Mouse (Mus musculus): ENCODE results near the gene Tomm20l.

DNA sequence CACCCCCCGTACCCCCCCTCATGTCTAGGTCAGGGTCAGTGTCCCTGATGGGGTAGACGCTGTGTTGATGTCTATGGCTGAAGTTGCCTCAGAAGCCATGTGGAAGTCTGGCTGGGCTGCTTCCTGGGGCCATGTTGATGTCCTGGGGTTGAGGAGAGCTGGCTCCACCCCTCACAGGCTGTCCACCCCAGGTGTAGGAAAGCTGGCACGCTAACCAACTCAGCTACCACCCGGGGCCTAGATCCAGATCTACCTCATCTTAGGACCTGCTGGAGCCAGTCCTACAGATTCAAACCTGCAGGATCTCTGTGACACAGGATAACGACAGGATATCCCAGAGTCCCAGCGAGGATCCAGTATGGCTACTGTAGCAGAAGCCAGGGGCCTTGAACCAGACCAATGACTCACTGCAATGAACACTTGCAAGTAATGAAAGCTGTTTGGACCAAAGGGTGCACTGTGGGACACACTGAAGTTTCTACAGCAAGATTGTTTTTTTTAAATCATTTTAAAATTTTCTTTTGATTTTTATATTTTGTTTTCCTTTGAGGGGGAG, 3.9 kb upstream of the Tomm20l start:
- no peak for TF ChIP-seq CTCF (IDR thresholded peaks at IDR 0.05; ENCODE audit: low read depth)
- no peak for TF ChIP-seq EP300 (IDR thresholded peaks at IDR 0.05; ENCODE audit: low read depth)

All from heart, postnatal 0 days (tissue).